Mouse (Mus musculus) cerebellum, adult 18-20 months (tissue): ENCODE results near the gene Bmpr2.

ENCODE experiments used
- DNase-seq, 2 experiments: peaks; one replicate each; pipeline ENCODE4 v3.0.0; 2021

Gene Bmpr2

GRCm38 (mm10) chr1:59797865-59798264, 34.7 kb downstream of the Bmpr2 start:
- DNase-seq = no peak

GRCm38 (mm10) chr1:59804363-59804762, 41.2 kb downstream of the Bmpr2 start:
- no peak for DNase-seq

- DNase-seq = no peak
Observed at GRCm38 (mm10) chr1:59809921-59810320, 46.7 kb downstream of the Bmpr2 start.

- no peak for DNase-seq
Observed at GRCm38 (mm10) chr1:59812782-59813181, 49.6 kb downstream of the Bmpr2 start.

- DNase-seq = peak; percentile 21 to 35
Observed at GRCm38 (mm10) chr1:59825421-59825820, 62.2 kb downstream of the Bmpr2 start.

GRCm38 (mm10) chr1:59826583-59826982, 63.4 kb downstream of the Bmpr2 start:
- DNase-seq = peak; percentile 53 to 64

GRCm38 (mm10) chr1:59829410-59829809, 66.2 kb downstream of the Bmpr2 start:
- DNase-seq = no peak

GRCm38 (mm10) chr1:59830194-59830593, 67.0 kb downstream of the Bmpr2 start:
- DNase-seq = no peak

GRCm38 (mm10) chr1:59833723-59834122, 70.5 kb downstream of the Bmpr2 start:
- DNase-seq = no peak

- DNase-seq = no peak
Observed at GRCm38 (mm10) chr1:59848327-59848726, 85.1 kb downstream of the Bmpr2 start.

- peak; percentile 38 to 58 for DNase-seq
Observed at GRCm38 (mm10) chr1:59859046-59859445, 95.8 kb downstream of the Bmpr2 start.

GRCm38 (mm10) chr1:59862144-59862543, 98.9 kb downstream of the Bmpr2 start:
- DNase-seq = no peak

- DNase-seq = peak; percentile 21 to 22
Observed at GRCm38 (mm10) chr1:59868041-59868440, 104.8 kb downstream of the Bmpr2 start.

GRCm38 (mm10) chr1:59874023-59874422, 110.8 kb downstream of the Bmpr2 start:
- DNase-seq = no peak

GRCm38 (mm10) chr1:59878098-59878497, 114.9 kb downstream of the Bmpr2 start:
- DNase-seq = no peak

- peak; percentile 77 to 84 for DNase-seq
Observed at GRCm38 (mm10) chr1:59883349-59884134, 120.3 kb downstream of the Bmpr2 start.

- DNase-seq = no peak
Observed at GRCm38 (mm10) chr1:59886899-59887298, 123.7 kb downstream of the Bmpr2 start.

GRCm38 (mm10) chr1:59888018-59888417, 124.8 kb downstream of the Bmpr2 start:
- no peak for DNase-seq

- no peak for DNase-seq
Observed at GRCm38 (mm10) chr1:59891185-59891584, 128.0 kb downstream of the Bmpr2 start.

GRCm38 (mm10) chr1:59892777-59893176, 129.6 kb downstream of the Bmpr2 start:
- no peak for DNase-seq

- DNase-seq = no peak
Observed at GRCm38 (mm10) chr1:59894025-59894424, 130.8 kb downstream of the Bmpr2 start.

GRCm38 (mm10) chr1:59895456-59895855, 132.3 kb downstream of the Bmpr2 start:
- no peak for DNase-seq

GRCm38 (mm10) chr1:59897147-59897798, 134.1 kb downstream of the Bmpr2 start:
- DNase-seq = no peak

GRCm38 (mm10) chr1:59899679-59900078, 136.5 kb downstream of the Bmpr2 start:
- DNase-seq = no peak
